Mouse (Mus musculus) midbrain, postnatal 0 days (tissue): ENCODE results near the gene Vmn2r32. TPM values are rescaled to one million over a fixed set of nuclear protein-coding genes. Genes with fewer than 3 reads are reported as not detected.
"Not testable (repeated sequence)": the region's sequence is repeated elsewhere in the genome, so short reads cannot be mapped to it uniquely, and the experiment has no call there.

Source experiments
- ATAC-seq: fragments of 200-750 bp; cut with Nextera tagmentation; 2 replicates; pipeline ENCODE4 v1.8.0; 2017; ENCODE audit warnings: moderate number of reproducible peaks, mild to moderate bottlenecking, moderate TSS enrichment, moderate library complexity; ENCODE audit not compliant: low FRiP score
- DNase-seq: peaks from one replicate; pipeline ENCODE4 v3.0.0-alpha.2; 2015; ENCODE audit warnings: low spot score
- H3K27ac ChIP-seq: fragments of 300-500 bp; sonication (generic); 2 replicates; pipeline ENCODE4 v1.5.1; 2014; ENCODE audit warnings: low read depth, mild to moderate bottlenecking, low read length, mixed read lengths
- H3K27me3 ChIP-seq: fragments of 300-500 bp; sonication (generic); 2 replicates; pipeline ENCODE4 v1.6.1; 2014; ENCODE audit warnings: low read length, control low read depth, mixed read lengths; ENCODE audit not compliant: insufficient read depth
- H3K36me3 ChIP-seq: fragments of 300-500 bp; sonication (generic); 2 replicates; pipeline ENCODE4 v1.6.1; 2014; ENCODE audit warnings: low read length, control low read depth, mixed read lengths; ENCODE audit not compliant: insufficient read depth
- H3K4me1 ChIP-seq: fragments of 300-500 bp; sonication (generic); 2 replicates; pipeline ENCODE4 v1.6.1; 2014; ENCODE audit warnings: mild to moderate bottlenecking, control low read depth, antibody characterized with exemption, low read length, mixed read lengths; ENCODE audit not compliant: insufficient read depth
- H3K4me2 ChIP-seq: fragments of 300-500 bp; sonication (generic); 2 replicates; pipeline ENCODE4 v1.6.1; 2014; ENCODE audit warnings: low read depth, mild to moderate bottlenecking, low read length, mixed read lengths; ENCODE audit not compliant: poor library complexity, severe bottlenecking
- H3K4me3 ChIP-seq: fragments of 300-500 bp; sonication (generic); 2 replicates; pipeline ENCODE4 v1.5.1; 2014; ENCODE audit warnings: low read depth, mild to moderate bottlenecking, low read length, moderate library complexity
- H3K9ac ChIP-seq: fragments of 300-500 bp; sonication (generic); replicated peaks from 2 replicates; pipeline ENCODE4 v1.6.1; 2014; ENCODE audit warnings: mild to moderate bottlenecking, low read length, moderate library complexity, mixed read lengths; ENCODE audit not compliant: poor library complexity, severe bottlenecking
- H3K9me3 ChIP-seq: fragments of 300-500 bp; sonication (generic); 2 replicates; pipeline ENCODE4 v1.6.1; 2016; ENCODE audit warnings: low read length, control low read depth
- WGBS: fragments of 180-500 bp; shearing (Covaris S2); extraction: QIAGEN DNeasy Blood & Tissue Kit; methylation state at CpG from one replicate; pipeline ENCODE4 v1.1.7; 2014; 5-methylcytosine and 5-hydroxymethylcytosine counted together
- polyA plus RNA-seq: library from polyadenylated mRNA; unstranded; fragments of >200 nt; fragmentation: Nextera tagmentation; extraction: Ambion mirVana; gene quantifications from 2 replicates; pipeline ENCODE4 v1.2.1, GENCODE M21; 2015
- total RNA-seq: library from RNA; depleted of rRNA; stranded (reverse); fragments of >200 nt; gene quantifications from 2 replicates; pipeline ENCODE4 v1.2.3, GENCODE M21; 2014; rRNA removed

The Vmn2r32 gene
- total RNA-seq (not detected in 2 replicates), polyA plus RNA-seq (not detected in 2 replicates)

- not testable (repeated sequence) for H3K9ac ChIP-seq, H3K36me3 ChIP-seq, H3K27ac ChIP-seq, H3K4me2 ChIP-seq, DNase-seq, ATAC-seq, H3K9me3 ChIP-seq, H3K4me3 ChIP-seq, H3K4me1 ChIP-seq, H3K27me3 ChIP-seq
- WGBS, result 60% methylated on average over 1 of the region's 2 CpGs
These were observed at the start of gene Vmn2r32 for GRCm38 (mm10) chr7:7479918-7480317. Gene Vmn2r32, minus strand, starts transcription at chr7:7480018.

Other genes with a start within 250 kb of the Vmn2r32 start
- gene Vmn2r29, start 232.7 kb downstream of the Vmn2r32 start, total RNA-seq, result 1.1 and 2.5 TPM in 2 replicates
- 1.4 and 2.5 TPM in 2 replicates for gene Vmn2r29, start 232.7 kb downstream of the Vmn2r32 start, polyA plus RNA-seq
- 13.1 and 13.6 TPM in 2 replicates for gene Gm45844, start 201.7 kb downstream of the Vmn2r32 start, total RNA-seq
- 11.4 and 11.7 TPM in 2 replicates for gene Gm45844, start 201.7 kb downstream of the Vmn2r32 start, polyA plus RNA-seq
- 154 and 180 TPM in 2 replicates for gene Clcn4, start 179.2 kb downstream of the Vmn2r32 start, total RNA-seq
- 211 and 217 TPM in 2 replicates for gene Clcn4, start 179.2 kb downstream of the Vmn2r32 start, polyA plus RNA-seq
- gene Vmn2r30, start 142.4 kb downstream of the Vmn2r32 start, total RNA-seq, result not detected in 2 replicates
- gene Vmn2r30, start 142.4 kb downstream of the Vmn2r32 start, polyA plus RNA-seq, result not detected in 2 replicates
- not detected in 2 replicates for gene Gm45783, start 105.4 kb downstream of the Vmn2r32 start, total RNA-seq
- gene Gm45783, start 105.4 kb downstream of the Vmn2r32 start, polyA plus RNA-seq, result not detected in 2 replicates
- gene Vmn2r31, start 80.3 kb downstream of the Vmn2r32 start, total RNA-seq, result not detected in 2 replicates
- gene Vmn2r31, start 80.3 kb downstream of the Vmn2r32 start, polyA plus RNA-seq, result not detected in 2 replicates
- gene Vmn2r33, start 86.8 kb upstream of the Vmn2r32 start, total RNA-seq, result not detected in 2 replicates
- gene Vmn2r33, start 86.8 kb upstream of the Vmn2r32 start, polyA plus RNA-seq, result not detected in 2 replicates
- not detected in 2 replicates for gene Vmn2r34, start 209.5 kb upstream of the Vmn2r32 start, total RNA-seq
- not detected in 2 replicates for gene Vmn2r34, start 209.5 kb upstream of the Vmn2r32 start, polyA plus RNA-seq